Comparison of ENCODE assay signal across 21 mouse cellular contexts in the genomic region with DNA sequence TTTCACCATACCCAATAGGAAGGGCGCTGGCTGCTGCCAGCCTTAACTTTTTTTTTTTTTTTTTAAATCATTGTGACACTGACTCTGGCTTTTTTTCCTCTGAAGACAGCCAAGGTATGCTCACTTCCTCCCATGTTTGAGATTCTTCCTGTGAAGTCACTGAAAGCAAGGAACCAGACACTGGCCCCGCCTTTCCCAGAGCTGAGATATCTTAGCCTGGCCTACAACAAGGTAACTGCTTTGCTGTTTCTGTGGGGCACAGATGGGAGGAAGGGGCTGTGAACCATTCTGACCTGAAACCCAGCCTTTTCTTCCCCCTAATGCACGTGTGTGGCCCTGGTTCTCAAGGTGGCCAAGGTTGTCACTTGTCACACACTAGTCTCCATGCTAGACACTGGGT. TPM values are rescaled to one million over a fixed set of nuclear protein-coding genes. Genes with fewer than 3 reads are reported as not detected.
"Had no signal": no experiment of that assay in that cellular context is flagged by ENCODE, and none has a peak within 500 bp of the region (broad histone marks: within the 10 kb centered on the region; RNA-seq: fewer than 3 reads in every experiment).

No protein-coding gene starts in this region.

- H3K4me3 ChIP-seq: left cerebral cortex, adult 2 months; liver, embryonic 13.5 days; midbrain, embryonic 12.5 days; midbrain, embryonic 15.5 days; neural tube, embryonic 12.5 days; neural tube, embryonic 15.5 days had no signal

- H3K4me1 ChIP-seq: midbrain, embryonic 12.5 days; neural tube, embryonic 12.5 days; neural tube, embryonic 15.5 days had no signal

- ATAC-seq: inflammation-experienced regulatory T-cells, adult 6 months; intestine, embryonic 16.5 days; midbrain, embryonic 15.5 days had no signal

- H3K4me2 ChIP-seq: liver, embryonic 13.5 days; midbrain, embryonic 12.5 days; midbrain, embryonic 15.5 days; neural tube, embryonic 12.5 days; neural tube, embryonic 15.5 days had no signal

- H3K9me3 ChIP-seq: liver, embryonic 13.5 days; midbrain, embryonic 12.5 days; midbrain, embryonic 15.5 days; neural tube, embryonic 12.5 days; neural tube, embryonic 15.5 days had no signal

- H3K27ac ChIP-seq: kidney, postnatal 0 days; left cerebral cortex, adult 2 months; liver, embryonic 13.5 days; midbrain, embryonic 12.5 days; midbrain, embryonic 15.5 days; neural tube, embryonic 12.5 days; neural tube, embryonic 15.5 days; stomach, postnatal 0 days had no signal

- DNase-seq: kidney, adult 18-20 months; kidney, postnatal 25 days; layer of hippocampus, postnatal 36 days; liver, embryonic 13.5 days; lung, adult 2 months; lung, postnatal 14 days; lung, postnatal 4 days; right cerebral cortex, adult 18-20 months; right cerebral cortex, postnatal 14 days; right cerebral cortex, postnatal 4 days had no signal

- H3K27me3 ChIP-seq: liver, embryonic 13.5 days; midbrain, embryonic 12.5 days; midbrain, embryonic 15.5 days; neural tube, embryonic 12.5 days; neural tube, embryonic 15.5 days had no signal

- H3K36me3 ChIP-seq: liver, embryonic 13.5 days; midbrain, embryonic 12.5 days; midbrain, embryonic 15.5 days; neural tube, embryonic 12.5 days; neural tube, embryonic 15.5 days had no signal

- H3K9ac ChIP-seq: liver, embryonic 13.5 days; midbrain, embryonic 12.5 days; midbrain, embryonic 15.5 days; neural tube, embryonic 12.5 days; neural tube, embryonic 15.5 days had no signal

RNA-seq across cellular contexts. Expression of a gene that starts 47.4 kb away (rescaled TPM):
- total RNA-seq: liver, adult 2 months had no signal
- polyA plus RNA-seq: inflammation-experienced regulatory T-cells, adult 6 months; liver, adult 2 months; liver, embryonic 13.5 days; liver, embryonic 16.5 days had no signal
